Mouse (Mus musculus): Measurements from ENCODE around the gene Actl11. TPM values are rescaled to one million over a fixed set of nuclear protein-coding genes. Genes with fewer than 3 reads are reported as not detected.

Actl11 gene
- total and polyA plus RNA-seq, 2 experiments from 2014 or later: not detected

- Histone ChIP-seq H3K27me3 (ENCODE audit: insufficient read depth, low read length) (no peaks in the 10 kb centered on the region), H3K4me2 (ENCODE audit: low read depth, low read length, poor library complexity, severe bottlenecking) (no peak within 1 kb of the TSS), H3K36me3 (ENCODE audit: insufficient read depth, low read length) (peaks cover 6% of the 10 kb centered on the region; the same call in 1 of the 2 replicates), H3K27ac (ENCODE audit: low read depth, low read length) (no peak within 1 kb of the TSS), H3K4me1 (ENCODE audit: insufficient read depth, low read length) (no peaks in the 10 kb centered on the region), H3K9ac (replicated peaks; ENCODE audit: low read length, poor library complexity, severe bottlenecking) (0 out of 2 replicates have a peak within 1 kb of the TSS, but pooled peaks have one; percentile 4), H3K9me3 (ENCODE audit: low read length) (no peaks in the 10 kb centered on the region), H3K4me3 (ENCODE audit: low read depth, low read length) (no peak within 1 kb of the TSS)
- TF ChIP-seq CTCF (IDR thresholded peaks at IDR 0.05): no peak
- DNase-seq (ENCODE audit: low spot score): no peak
- WGBS: 76% methylated on average over 12 of the region's 12 CpGs
- no peak for ATAC-seq (ENCODE audit: low FRiP score)
Measured at GRCm38 (mm10) chr9:107975399-107976386, 47.4 kb downstream of the Actl11 start, which contains the start of gene Uba7. Gene Uba7, plus strand, starts transcription at chr9:107975505.

- no peaks in the 10 kb centered on the region for H3K4me1 ChIP-seq (ENCODE audit: insufficient read depth, low read length)
- ATAC-seq (ENCODE audit: low FRiP score) (no peak), DNase-seq (ENCODE audit: low spot score) (no peak)
- H3K9ac ChIP-seq (replicated peaks; ENCODE audit: low read length, poor library complexity, severe bottlenecking): no peak overlapping the region
- 86% methylated on average over 12 of the region's 12 CpGs for WGBS
- no peak overlapping the region for H3K4me2 ChIP-seq (ENCODE audit: low read depth, low read length, poor library complexity, severe bottlenecking)
- no peaks in the 10 kb centered on the region for H3K9me3 ChIP-seq (ENCODE audit: low read length)
- no peak overlapping the region for H3K4me3 ChIP-seq (ENCODE audit: low read depth, low read length)
- H3K27me3 ChIP-seq (ENCODE audit: insufficient read depth, low read length): no peaks in the 10 kb centered on the region
- no peak overlapping the region for H3K27ac ChIP-seq (ENCODE audit: low read depth, low read length)
- H3K36me3 ChIP-seq (ENCODE audit: insufficient read depth, low read length): 0 out of 2 replicates have a peak, but pooled peaks cover 3% of the 10 kb centered on the region
- no peak for TF ChIP-seq CTCF (IDR thresholded peaks at IDR 0.05)
Measured at GRCm38 (mm10) chr9:107978815-107979214, 50.5 kb downstream of the Actl11 start.

Other genes starting within 250 kb of the Actl11 start
- gene Gnat1, start 248.8 kb upstream of the Actl11 start, total RNA-seq (2014; rRNA removed): 0.52 and 0.55 TPM in 2 replicates
- gene Gnat1, start 248.8 kb upstream of the Actl11 start, polyA plus RNA-seq (2015; fragmentation: Nextera tagmentation; extraction: Ambion mirVana): 2.3 and 2.6 TPM in 2 replicates
- 115 and 120 TPM in 2 replicates for gene Sema3f, start 218.0 kb upstream of the Actl11 start, total RNA-seq (2014; rRNA removed)
- 13.5 and 14.1 TPM in 2 replicates for gene Sema3f, start 218.0 kb upstream of the Actl11 start, polyA plus RNA-seq (2015; fragmentation: Nextera tagmentation; extraction: Ambion mirVana)
- 142 and 145 TPM in 2 replicates for gene Rbm5, start 157.5 kb upstream of the Actl11 start, total RNA-seq (2014; rRNA removed)
- 159 and 160 TPM in 2 replicates for gene Rbm5, start 157.5 kb upstream of the Actl11 start, polyA plus RNA-seq (2015; fragmentation: Nextera tagmentation; extraction: Ambion mirVana)
- gene Rbm6, start 55.2 kb upstream of the Actl11 start, total RNA-seq (2014; rRNA removed): 81.3 and 87.9 TPM in 2 replicates
- 48.8 and 57.9 TPM in 2 replicates for gene Rbm6, start 55.2 kb upstream of the Actl11 start, polyA plus RNA-seq (2015; fragmentation: Nextera tagmentation; extraction: Ambion mirVana)
- gene Mon1a, start 40.3 kb upstream of the Actl11 start, total RNA-seq (2014; rRNA removed): 23.9 and 24.9 TPM in 2 replicates
- 16.7 and 18.1 TPM in 2 replicates for gene Mon1a, start 40.3 kb upstream of the Actl11 start, polyA plus RNA-seq (2015; fragmentation: Nextera tagmentation; extraction: Ambion mirVana)
- 1.2 and 1.8 TPM in 2 replicates for gene Mst1r, start 21.6 kb upstream of the Actl11 start, total RNA-seq (2014; rRNA removed)
- 1.1 and 1.2 TPM in 2 replicates for gene Mst1r, start 21.6 kb upstream of the Actl11 start, polyA plus RNA-seq (2015; fragmentation: Nextera tagmentation; extraction: Ambion mirVana)
- 133 and 153 TPM in 2 replicates for gene Camkv, start 7.2 kb downstream of the Actl11 start, total RNA-seq (2014; rRNA removed)
- 136 and 149 TPM in 2 replicates for gene Camkv, start 7.2 kb downstream of the Actl11 start, polyA plus RNA-seq (2015; fragmentation: Nextera tagmentation; extraction: Ambion mirVana)
- 9.0 and 11.4 TPM in 2 replicates for gene Traip, start 21.7 kb downstream of the Actl11 start, total RNA-seq (2014; rRNA removed)
- gene Traip, start 21.7 kb downstream of the Actl11 start, polyA plus RNA-seq (2015; fragmentation: Nextera tagmentation; extraction: Ambion mirVana): 11.6 and 12.0 TPM in 2 replicates
- gene Uba7, start 47.0 kb downstream of the Actl11 start, total RNA-seq (2014; rRNA removed): 1.9 and 4.2 TPM in 2 replicates
- gene Uba7, start 47.0 kb downstream of the Actl11 start, polyA plus RNA-seq (2015; fragmentation: Nextera tagmentation; extraction: Ambion mirVana): 5.0 and 5.7 TPM in 2 replicates
- 0.55 TPM in 1 of 2 replicates, not detected in the other for gene Gm20661, start 54.6 kb downstream of the Actl11 start, total RNA-seq (2014; rRNA removed)
- 0.33 and 0.48 TPM in 2 replicates for gene Gm20661, start 54.6 kb downstream of the Actl11 start, polyA plus RNA-seq (2015; fragmentation: Nextera tagmentation; extraction: Ambion mirVana)
- 12.3 and 14.8 TPM in 2 replicates for gene Inka1, start 57.4 kb downstream of the Actl11 start, total RNA-seq (2014; rRNA removed)
- 16.2 and 18.1 TPM in 2 replicates for gene Inka1, start 57.4 kb downstream of the Actl11 start, polyA plus RNA-seq (2015; fragmentation: Nextera tagmentation; extraction: Ambion mirVana)
- gene Cdhr4, start 64.0 kb downstream of the Actl11 start, total RNA-seq (2014; rRNA removed): 0.42 and 5.6 TPM in 2 replicates
- gene Cdhr4, start 64.0 kb downstream of the Actl11 start, polyA plus RNA-seq (2015; fragmentation: Nextera tagmentation; extraction: Ambion mirVana): 0.59 and 1.1 TPM in 2 replicates
- 3.6 TPM in 1 of 2 replicates, not detected in the other for gene Gm20662, start 67.9 kb downstream of the Actl11 start, total RNA-seq (2014; rRNA removed)
- 0.31 TPM in 1 of 2 replicates, not detected in the other for gene Gm20662, start 67.9 kb downstream of the Actl11 start, polyA plus RNA-seq (2015; fragmentation: Nextera tagmentation; extraction: Ambion mirVana)
- gene Ip6k1, start 74.0 kb downstream of the Actl11 start, total RNA-seq (2014; rRNA removed): 249 and 272 TPM in 2 replicates
- 90.5 and 94.1 TPM in 2 replicates for gene Ip6k1, start 74.0 kb downstream of the Actl11 start, polyA plus RNA-seq (2015; fragmentation: Nextera tagmentation; extraction: Ambion mirVana)
- gene Gmppb, start 120.8 kb downstream of the Actl11 start, total RNA-seq (2014; rRNA removed): 13.4 and 18.7 TPM in 2 replicates
- gene Gmppb, start 120.8 kb downstream of the Actl11 start, polyA plus RNA-seq (2015; fragmentation: Nextera tagmentation; extraction: Ambion mirVana): 14.9 and 17.8 TPM in 2 replicates
- 2.5 and 3.7 TPM in 2 replicates for gene Amigo3, start 124.7 kb downstream of the Actl11 start, total RNA-seq (2014; rRNA removed)
- gene Amigo3, start 124.7 kb downstream of the Actl11 start, polyA plus RNA-seq (2015; fragmentation: Nextera tagmentation; extraction: Ambion mirVana): 1.4 and 1.6 TPM in 2 replicates
- gene Mst1, start 152.0 kb downstream of the Actl11 start, total RNA-seq (2014; rRNA removed): 0.14 TPM in 1 of 2 replicates, not detected in the other
- not detected in 2 replicates for gene Mst1, start 152.0 kb downstream of the Actl11 start, polyA plus RNA-seq (2015; fragmentation: Nextera tagmentation; extraction: Ambion mirVana)
- gene Rnf123, start 154.9 kb downstream of the Actl11 start, total RNA-seq (2014; rRNA removed): 46.3 and 60.6 TPM in 2 replicates
- 44.1 and 49.1 TPM in 2 replicates for gene Rnf123, start 154.9 kb downstream of the Actl11 start, polyA plus RNA-seq (2015; fragmentation: Nextera tagmentation; extraction: Ambion mirVana)
- 32.3 and 45.1 TPM in 2 replicates for gene Apeh, start 166.1 kb downstream of the Actl11 start, total RNA-seq (2014; rRNA removed)
- 38.3 and 42.7 TPM in 2 replicates for gene Apeh, start 166.1 kb downstream of the Actl11 start, polyA plus RNA-seq (2015; fragmentation: Nextera tagmentation; extraction: Ambion mirVana)